In genomic region chr6:51200207-51200606, GRCm38 (mm10) we compare ENCODE assay signal across 21 mouse cellular contexts.
A peak's percentile ranks its signal among the peaks of the same experiment; 100 is the strongest.
DNase-seq lines count a peak whose midpoint lies in the region; ATAC-seq and TF ChIP-seq lines count a peak whose summit lies in the region.
"Had no signal": no experiment of that assay in that cellular context is flagged by ENCODE, and none has a peak within 500 bp of the region (broad histone marks: within the 10 kb centered on the region; RNA-seq: fewer than 3 reads in every experiment).

No protein-coding gene starts in this region.

- no peak for TF ChIP-seq CTCF in stomach, postnatal 0 days (IDR thresholded peaks at IDR 0.05; ENCODE audit: low read depth)

- no peak overlapping the region for H3K4me3 ChIP-seq in embryonic facial prominence, embryonic 13.5 days
- no peak overlapping the region for H3K4me3 ChIP-seq in embryonic facial prominence, embryonic 10.5 days
- H3K4me3 ChIP-seq in stomach, postnatal 0 days (ENCODE audit: low read depth, low read length) = no peak overlapping the region
- H3K4me3 ChIP-seq in liver, embryonic 11.5 days (ENCODE audit: low read depth, low read length) = no peak overlapping the region
- H3K4me3 ChIP-seq: forebrain, embryonic 15.5 days; heart, embryonic 13.5 days; hindbrain, embryonic 12.5 days; intestine, embryonic 15.5 days had no signal

- H3K27me3 ChIP-seq in embryonic facial prominence, embryonic 13.5 days = peaks cover 47% of the 10 kb centered on the region
- H3K27me3 ChIP-seq in embryonic facial prominence, embryonic 10.5 days (replicated peaks; ENCODE audit: low read depth, poor library complexity, severe bottlenecking) = peaks cover 45% of the 10 kb centered on the region
- H3K27me3 ChIP-seq in stomach, postnatal 0 days (ENCODE audit: control insufficient read depth, insufficient read depth, low read length) = no peaks in the 10 kb centered on the region
- H3K27me3 ChIP-seq in liver, embryonic 11.5 days (replicated peaks; ENCODE audit: control insufficient read depth, insufficient read depth, low read length) = peaks cover 5% of the 10 kb centered on the region; the same call in 1 of the 2 replicates

- no peak overlapping the region for H3K4me2 ChIP-seq in embryonic facial prominence, embryonic 13.5 days
- no peak overlapping the region for H3K4me2 ChIP-seq in stomach, postnatal 0 days (replicated peaks; ENCODE audit: low read depth)
- H3K4me2 ChIP-seq in liver, embryonic 11.5 days = no peak overlapping the region
- H3K4me2 ChIP-seq: forebrain, embryonic 15.5 days; heart, embryonic 13.5 days; hindbrain, embryonic 12.5 days; intestine, embryonic 15.5 days had no signal

- H3K9ac ChIP-seq in embryonic facial prominence, embryonic 13.5 days = no peak overlapping the region
- no peak overlapping the region for H3K9ac ChIP-seq in stomach, postnatal 0 days (ENCODE audit: low read length)
- no peak overlapping the region for H3K9ac ChIP-seq in liver, embryonic 11.5 days (ENCODE audit: low read depth, low read length)
- H3K9ac ChIP-seq: forebrain, embryonic 15.5 days; heart, embryonic 13.5 days; hindbrain, embryonic 12.5 days; intestine, embryonic 15.5 days had no signal

- TF ChIP-seq EP300 in stomach, postnatal 0 days (optimal IDR thresholded peaks at IDR 0.05) = no peak

- DNase-seq in embryonic facial prominence, embryonic 10.5 days (ENCODE audit: low spot score) = no peak
- no peak for DNase-seq in stomach, postnatal 0 days (ENCODE audit: low spot score)
- DNase-seq in liver, embryonic 11.5 days (ENCODE audit: low spot score) = no peak
- no peak for DNase-seq in embryo, embryonic 9.5 days (ENCODE audit: extremely low spot score)
- no peak for DNase-seq in spleen, postnatal 10 days (ENCODE audit: low spot score in 2 of 2)
- DNase-seq: adrenal gland, postnatal 10 days; cerebellum, adult 11 months; cerebellum, adult 8-10 months; cerebellum, postnatal 14 days; embryo, embryonic 11 days; gastrocnemius, postnatal 36 days; heart, adult 11 months; heart, postnatal 36 days had no signal

- no peak for ATAC-seq in embryonic facial prominence, embryonic 13.5 days (ENCODE audit: insufficient number of reproducible peaks, insufficient read depth, low FRiP score, low TSS enrichment, low read depth)
- peak; percentile 28 for ATAC-seq in activated CD4-positive, CD25-positive, alpha-beta regulatory T cell, adult 4 months
- ATAC-seq in inflammation-experienced regulatory T-cells, adult 6 months = peak; percentile 70
- ATAC-seq in stomach, postnatal 0 days (ENCODE audit: low FRiP score, low TSS enrichment) = peak; percentile 29; the same call in 1 of the 2 replicates
- no peak for ATAC-seq in liver, embryonic 11.5 days (replicated peaks; ENCODE audit: low FRiP score)
- ATAC-seq: forebrain, embryonic 15.5 days; hindbrain, embryonic 16.5 days; intestine, embryonic 15.5 days had no signal

- 52% methylated on average over 5 of the region's 5 CpGs for WGBS in embryonic facial prominence, embryonic 13.5 days
- 73% methylated on average over 5 of the region's 5 CpGs for WGBS in embryonic facial prominence, embryonic 10.5 days
- WGBS in stomach, postnatal 0 days = 38% methylated on average over 5 of the region's 5 CpGs
- WGBS in liver, embryonic 11.5 days = 67% methylated on average over 5 of the region's 5 CpGs

- H3K36me3 ChIP-seq in embryonic facial prominence, embryonic 13.5 days = no peaks in the 10 kb centered on the region
- no peaks in the 10 kb centered on the region for H3K36me3 ChIP-seq in embryonic facial prominence, embryonic 10.5 days (replicated peaks)
- H3K36me3 ChIP-seq in stomach, postnatal 0 days (ENCODE audit: control insufficient read depth, insufficient read depth, low read length) = no peaks in the 10 kb centered on the region
- H3K36me3 ChIP-seq in liver, embryonic 11.5 days (ENCODE audit: control insufficient read depth, insufficient read depth, low read length) = no peaks in the 10 kb centered on the region
- H3K36me3 ChIP-seq: forebrain, embryonic 15.5 days; heart, embryonic 13.5 days; hindbrain, embryonic 12.5 days; intestine, embryonic 15.5 days had no signal

- H3K9me3 ChIP-seq in embryonic facial prominence, embryonic 13.5 days = no peaks in the 10 kb centered on the region
- H3K9me3 ChIP-seq in embryonic facial prominence, embryonic 10.5 days = no peaks in the 10 kb centered on the region
- no peaks in the 10 kb centered on the region for H3K9me3 ChIP-seq in stomach, postnatal 0 days (ENCODE audit: control insufficient read depth, low read length)
- H3K9me3 ChIP-seq in liver, embryonic 11.5 days (ENCODE audit: control insufficient read depth, low read length) = no peaks in the 10 kb centered on the region
- H3K9me3 ChIP-seq: forebrain, embryonic 15.5 days; heart, embryonic 13.5 days; hindbrain, embryonic 12.5 days; intestine, embryonic 15.5 days had no signal

- no peaks in the 10 kb centered on the region for H3K4me1 ChIP-seq in embryonic facial prominence, embryonic 13.5 days
- H3K4me1 ChIP-seq in embryonic facial prominence, embryonic 10.5 days = no peaks in the 10 kb centered on the region
- H3K4me1 ChIP-seq in stomach, postnatal 0 days (replicated peaks; ENCODE audit: control insufficient read depth, insufficient read depth) = no peaks in the 10 kb centered on the region
- no peaks in the 10 kb centered on the region for H3K4me1 ChIP-seq in liver, embryonic 11.5 days (replicated peaks; ENCODE audit: control insufficient read depth, insufficient read depth, low read length)
- H3K4me1 ChIP-seq: forebrain, embryonic 15.5 days; heart, embryonic 13.5 days; hindbrain, embryonic 12.5 days; intestine, embryonic 15.5 days had no signal

- peak overlapping the region; percentile 16; the same call in 1 of the 2 replicates for H3K27ac ChIP-seq in embryonic facial prominence, embryonic 13.5 days
- no peak overlapping the region for H3K27ac ChIP-seq in embryonic facial prominence, embryonic 10.5 days (replicated peaks)
- no peak overlapping the region for H3K27ac ChIP-seq in stomach, postnatal 0 days (replicated peaks)
- no peak overlapping the region for H3K27ac ChIP-seq in liver, embryonic 11.5 days (ENCODE audit: low read depth, low read length)
- H3K27ac ChIP-seq: forebrain, embryonic 15.5 days; heart, embryonic 13.5 days; hindbrain, embryonic 12.5 days; intestine, embryonic 15.5 days had no signal

Comparison
In these comparisons a context has a peak if more than half of its experiments do, and no peak if none do; other contexts are left out.
1. ATAC-seq: peak in activated CD4-positive, CD25-positive, alpha-beta regulatory T cell, adult 4 months (single experiment), inflammation-experienced regulatory T-cells, adult 6 months (single experiment) and stomach, postnatal 0 days (single experiment); none in embryonic facial prominence, embryonic 13.5 days (single experiment) and liver, embryonic 11.5 days (single experiment).